Mouse (Mus musculus): ENCODE results near the gene Zfp871.

- TF ChIP-seq CTCF (IDR thresholded peaks at IDR 0.05; ENCODE audit: borderline replicate concordance, extremely low read depth, insufficient read depth, insufficient read length) (no peak), POLR2A (IDR thresholded peaks at IDR 0.05; ENCODE audit: borderline replicate concordance, extremely low read depth, insufficient read depth, insufficient read length, poor library complexity, severe bottlenecking) (no peak)
Observed at GRCm38 (mm10) chr17:32752813-32753360, 35.2 kb downstream of the Zfp871 start.

Data from brain, embryonic 14.5 days (tissue).